Mouse (Mus musculus) bone marrow macrophage, adult 2 months (primary cell): ENCODE results near the gene Gpr85.

Experiments
- CTCF ChIP-seq: IDR thresholded peaks from 2 replicates; pipeline ENCODE4 v1.5.1; 2012; ENCODE audit warnings: low read depth, mild to moderate bottlenecking, low read length, moderate library complexity
- POLR2A ChIP-seq: IDR thresholded peaks from 2 replicates; pipeline ENCODE4 v1.6.1; 2012; ENCODE audit warnings: mild to moderate bottlenecking, low read depth, low read length, borderline replicate concordance

GRCm38 (mm10) chr6:13882919-13883318 is 43.2 kb upstream of the Gpr85 start:
- no peak for TF ChIP-seq POLR2A
- no peak for TF ChIP-seq CTCF
